Mouse (Mus musculus) CH12.LX (cell line): ENCODE data around the gene Endog. TPM values are rescaled to one million over a fixed set of nuclear protein-coding genes. Genes with fewer than 3 reads are reported as not detected.

Experiments
- DNase-seq: peaks from one replicate; pipeline ENCODE4 v3.0.0-alpha.2; 2013; ENCODE audit errors: extremely low read depth
- H3K27ac ChIP-seq: 2 replicates; pipeline ENCODE4 v1.5.1; 2012; ENCODE audit warnings: low read depth, mild to moderate bottlenecking, control low read depth, moderate library complexity; ENCODE audit not compliant: insufficient read depth
- H3K27me3 ChIP-seq: replicated peaks from 2 replicates; pipeline ENCODE3; 2012; ENCODE audit warnings: inconsistent platforms
- H3K36me3 ChIP-seq, 2 experiments: replicated peaks in 1 of 2; 2 replicates each; pipeline versions ENCODE3 to v1.6.1; 2012; ENCODE audit warnings: inconsistent platforms in 1 of 2, low read length in 1 of 2, mild to moderate bottlenecking in 1 of 2, mixed read lengths in 1 of 2, moderate library complexity in 1 of 2; ENCODE audit not compliant: control insufficient read depth in 1 of 2, insufficient read depth in 1 of 2
- H3K4me1 ChIP-seq, 2 experiments: 2 replicates each; pipeline ENCODE4 v1.6.1; 2012; ENCODE audit warnings: inconsistent platforms in 1 of 2, moderate library complexity in 1 of 2; ENCODE audit not compliant: insufficient read depth in 2 of 2, control insufficient read depth in 1 of 2
- H3K4me2 ChIP-seq: 2 replicates; pipeline ENCODE4 v1.6.1; 2012; ENCODE audit warnings: low read depth, mild to moderate bottlenecking, control low read depth; ENCODE audit not compliant: poor library complexity, insufficient read depth, severe bottlenecking
- H3K4me3 ChIP-seq, 3 experiments: fragments of 150-350 bp in 1 of 3; sonication (generic) in 1 of 3; replicated peaks in 1 of 3; 2 replicates each; pipeline versions ENCODE3 to v1.5.1; 2011 to 2012; ENCODE audit warnings: low read depth in 2 of 3, low read length in 2 of 3, mild to moderate bottlenecking in 2 of 3, moderate library complexity in 2 of 3, control low read depth in 1 of 3, improper control_type of control experiment in 1 of 3, inconsistent platforms in 1 of 3, mixed read lengths in 1 of 3; ENCODE audit not compliant: poor library complexity in 1 of 3
- H3K79me2 ChIP-seq: replicated peaks from 2 replicates; pipeline ENCODE4 v1.6.1; 2012; ENCODE audit warnings: mild to moderate bottlenecking, moderate library complexity; ENCODE audit not compliant: control insufficient read depth, poor library complexity, insufficient read depth, severe bottlenecking; ENCODE audit errors: extremely low read depth
- H3K9ac ChIP-seq: 2 replicates; pipeline ENCODE4 v1.6.1; 2012; ENCODE audit warnings: low read depth, mild to moderate bottlenecking, control low read depth, moderate library complexity; ENCODE audit not compliant: insufficient read depth
- H3K9me3 ChIP-seq: replicated peaks from 2 replicates; pipeline ENCODE3; 2012; ENCODE audit warnings: low read length, inconsistent platforms, mixed read lengths
- BHLHE40 ChIP-seq: IDR thresholded peaks from 2 replicates; pipeline ENCODE4 v1.6.1; 2011; ENCODE audit warnings: mild to moderate bottlenecking, low read depth, low read length, improper control_type of control experiment
- CHD1 ChIP-seq: IDR thresholded peaks from 2 replicates; pipeline ENCODE4 v1.6.1; 2012; ENCODE audit warnings: low read depth, low read length, improper control_type of control experiment, inconsistent platforms
- CHD2 ChIP-seq: IDR thresholded peaks from 2 replicates; pipeline ENCODE4 v1.6.1; 2011; ENCODE audit warnings: low read length, improper control_type of control experiment
- E2F4 ChIP-seq: IDR thresholded peaks from 2 replicates; pipeline ENCODE4 v1.6.1; 2011; ENCODE audit warnings: low read depth, low read length, improper control_type of control experiment; ENCODE audit not compliant: insufficient replicate concordance
- ELF1 ChIP-seq: IDR thresholded peaks from 2 replicates; pipeline ENCODE4 v1.6.1; 2014; ENCODE audit warnings: low read depth, mild to moderate bottlenecking, inconsistent platforms, low read length, improper control_type of control experiment
- EP300 ChIP-seq: IDR thresholded peaks from 2 replicates; pipeline ENCODE4 v1.6.1; 2011; ENCODE audit warnings: low read length, improper control_type of control experiment
- GABPA ChIP-seq: IDR thresholded peaks from 2 replicates; pipeline ENCODE4 v1.6.1; 2012; ENCODE audit warnings: low read depth, low read length, improper control_type of control experiment, inconsistent platforms; ENCODE audit not compliant: insufficient replicate concordance
- IRF4 ChIP-seq: IDR thresholded peaks from 2 replicates; pipeline ENCODE4 v1.6.1; 2014; ENCODE audit warnings: low read depth, mild to moderate bottlenecking, inconsistent platforms, low read length, improper control_type of control experiment
- KAT2A ChIP-seq: IDR thresholded peaks from 2 replicates; pipeline ENCODE4 v1.6.1; 2012; ENCODE audit warnings: low read length, improper control_type of control experiment, inconsistent platforms; ENCODE audit not compliant: insufficient replicate concordance
- MAFK ChIP-seq: IDR thresholded peaks from 2 replicates; pipeline ENCODE4 v1.6.1; 2011; ENCODE audit warnings: low read length, improper control_type of control experiment; ENCODE audit not compliant: insufficient replicate concordance
- MAX ChIP-seq: IDR thresholded peaks from 2 replicates; pipeline ENCODE4 v1.6.1; 2011; ENCODE audit warnings: low read length, improper control_type of control experiment
- MAZ ChIP-seq: IDR thresholded peaks from 2 replicates; pipeline ENCODE4 v1.6.1; 2012; ENCODE audit warnings: low read depth, mild to moderate bottlenecking, inconsistent platforms, low read length, improper control_type of control experiment, moderate library complexity
- MEF2A ChIP-seq: IDR thresholded peaks from 2 replicates; pipeline ENCODE4 v1.6.1; 2014; ENCODE audit warnings: low read depth, mild to moderate bottlenecking, inconsistent platforms, low read length, improper control_type of control experiment, borderline replicate concordance
- MXI1 ChIP-seq: IDR thresholded peaks from 2 replicates; pipeline ENCODE4 v1.6.1; 2011; ENCODE audit warnings: mild to moderate bottlenecking, low read depth, low read length, improper control_type of control experiment
- NELFE ChIP-seq: IDR thresholded peaks from 2 replicates; pipeline ENCODE4 v1.6.1; 2011; ENCODE audit warnings: low read depth, low read length, improper control_type of control experiment
- POLR2A ChIP-seq: IDR thresholded peaks from 2 replicates; pipeline ENCODE4 v1.6.1; 2011; ENCODE audit warnings: low read depth, mild to moderate bottlenecking, improper control_type of control experiment, low read length
- RAD21 ChIP-seq: IDR thresholded peaks from 2 replicates; pipeline ENCODE4 v1.6.1; 2011; ENCODE audit warnings: low read depth, mild to moderate bottlenecking, low read length, improper control_type of control experiment, moderate library complexity
- RCOR1 ChIP-seq: conservative IDR thresholded peaks from 2 replicates; pipeline ENCODE4 v1.6.1; 2012; ENCODE audit warnings: low read depth, mild to moderate bottlenecking, inconsistent platforms, low read length, improper control_type of control experiment
- SIN3A ChIP-seq: IDR thresholded peaks from 2 replicates; pipeline ENCODE4 v1.6.1; 2012; ENCODE audit warnings: low read length, improper control_type of control experiment, inconsistent platforms
- SMC3 ChIP-seq: IDR thresholded peaks from 2 replicates; pipeline ENCODE4 v1.6.1; 2011; ENCODE audit warnings: low read depth, low read length, improper control_type of control experiment
- TCF12 ChIP-seq: IDR thresholded peaks from 2 replicates; pipeline ENCODE4 v1.6.1; 2014; ENCODE audit warnings: low read depth, mild to moderate bottlenecking, inconsistent platforms, low read length, improper control_type of control experiment
- UBTF ChIP-seq: IDR thresholded peaks from 2 replicates; pipeline ENCODE4 v1.6.1; 2012; ENCODE audit warnings: low read depth, mild to moderate bottlenecking, inconsistent platforms, low read length, improper control_type of control experiment, moderate library complexity
- ZKSCAN1 ChIP-seq: IDR thresholded peaks from 2 replicates; pipeline ENCODE4 v1.6.1; 2012; ENCODE audit warnings: low read depth, inconsistent platforms, low read length, improper control_type of control experiment, borderline replicate concordance
- ZMIZ1 ChIP-seq: IDR thresholded peaks from 2 replicates; pipeline ENCODE4 v1.6.1; 2012; ENCODE audit warnings: low read depth, mild to moderate bottlenecking, inconsistent platforms, low read length, improper control_type of control experiment
- ZNF384 ChIP-seq: IDR thresholded peaks from 2 replicates; pipeline ENCODE4 v1.6.1; 2012; ENCODE audit warnings: low read depth, low read length, improper control_type of control experiment, inconsistent platforms
- dilution Hi-C: fragments of 300-500 bp; cut with MboI; formaldehyde crosslinking; loops from 2 replicates; pipeline ENCODE4 v1.14.3; 2020; ENCODE audit warnings: low sequenced_read_pairs; ENCODE audit not compliant: extremely low pct_unique_long_range_greater_than_20kb, extremely low pct_ligation_motif_present
- in situ Hi-C: fragments of 300-500 bp; cut with MboI; formaldehyde crosslinking; loops from 3 replicates; pipeline ENCODE4 v1.14.3; 2019; ENCODE audit warnings: low sequenced_read_pairs, low pct_ligation_motif_present, low pct_unique_long_range_greater_than_20kb, mixed read lengths
- polyA plus RNA-seq: library from polyadenylated mRNA; unstranded; fragments of >175 nt; gene quantifications from 2 replicates; pipeline ENCODE4 v1.2.1, GENCODE M21; 2012; ENCODE audit warnings: low read depth; ENCODE audit not compliant: insufficient read length
- total RNA-seq, 2 experiments: library from RNA; depleted of rRNA; stranded (reverse); fragments of 300-350 nt in 1 of 2; fragments of >200 nt in 1 of 2; gene quantifications; 2 replicates each; pipeline ENCODE4 v1.2.3; 2012 to 2014

The Endog gene
- total and polyA plus RNA-seq, 3 experiments, result 9.2 TPM; not detected in 2

GRCm38 (mm10) chr2:30205629-30206357 lies 34.5 kb downstream of the Endog start, which contains the start of gene Kyat1 (continued):
- peak; percentile 48; the same call in 1 of the 2 replicates for TF ChIP-seq MAFK
- TF ChIP-seq BHLHE40, result peak; percentile 88
- TF ChIP-seq NELFE, result peak; percentile 85
- TF ChIP-seq MAX, result peak; percentile 89
- no peak for TF ChIP-seq EP300
- peak; percentile 71; the same call in 1 of the 2 replicates for TF ChIP-seq UBTF
- 0 out of 2 replicates have a peak, but pooled peaks have one; percentile 46 for TF ChIP-seq CHD2
- peak; percentile 89 for TF ChIP-seq ELF1
- TF ChIP-seq GABPA, result no peak; the same call in 1 of the 2 replicates
- TF ChIP-seq ZKSCAN1, result no peak
- TF ChIP-seq MAZ, result peak; percentile 62; the same call in 1 of the 2 replicates
- peak; percentile 96 for TF ChIP-seq MXI1

GRCm38 (mm10) chr2:30207401-30207800 lies 36.1 kb downstream of the Endog start:
- TF ChIP-seq EP300 (no peak), SMC3 (no peak), MEF2A (no peak), UBTF (no peak), ZMIZ1 (no peak), SIN3A (no peak), E2F4 (no peak), GABPA (no peak), ZNF384 (no peak), KAT2A (no peak), TCF12 (no peak), NELFE (no peak), RCOR1 (no peak), RAD21 (no peak), IRF4 (no peak), POLR2A (no peak), CHD1 (no peak), MAX (no peak)
- TF ChIP-seq, all 38 proteins: peak for 0
- H3K9me3 ChIP-seq, result no peaks in the 10 kb centered on the region
- no peak for DNase-seq
- peaks cover 23% of the 10 kb centered on the region for H3K27me3 ChIP-seq
- H3K79me2 ChIP-seq, result no peaks in the 10 kb centered on the region
- H3K4me1 ChIP-seq, result peaks cover 8 to 16% of the 10 kb centered on the region in 2 experiments
- in situ Hi-C loops (no loop called here), dilution Hi-C loops (no loop called here)
- H3K4me2 ChIP-seq, result no peak overlapping the region
- H3K27ac ChIP-seq, result no peak overlapping the region
- no peak overlapping the region for H3K9ac ChIP-seq
- H3K4me3 ChIP-seq, result no peak overlapping the region
- H3K36me3 ChIP-seq, result no peaks in the 10 kb centered on the region
